Mouse (Mus musculus) cerebellum, adult 9-11 months (tissue): ENCODE results near the gene Morn1.

Source experiments
- DNase-seq: peaks from one replicate; pipeline ENCODE4 v3.0.0; 2022

Gene Morn1

GRCm38 (mm10) chr4:155086108-155087024 lies at the start of gene Morn1, which contains the start of gene Rer1:
TSS of gene Morn1 (plus strand) at chr4:155086577.
TSS of gene Rer1 (minus strand) at chr4:155086382.
- DNase-seq = peak; percentile 100

- no peak for DNase-seq
Measured at GRCm38 (mm10) chr4:155040197-155040596, 46.2 kb upstream of the Morn1 start.

GRCm38 (mm10) chr4:155040696-155041095 lies 45.7 kb upstream of the Morn1 start:
- peak; percentile 74 for DNase-seq

GRCm38 (mm10) chr4:155042606-155043288 lies 43.6 kb upstream of the Morn1 start:
- DNase-seq = no peak

GRCm38 (mm10) chr4:155043289-155043625 lies 43.1 kb upstream of the Morn1 start:
- DNase-seq = peak; percentile 69

- no peak for DNase-seq
Measured at GRCm38 (mm10) chr4:155046636-155047035, 39.7 kb upstream of the Morn1 start.

- DNase-seq = no peak
Measured at GRCm38 (mm10) chr4:155050116-155050515, 36.3 kb upstream of the Morn1 start.

GRCm38 (mm10) chr4:155056724-155057123 lies 29.7 kb upstream of the Morn1 start, which contains the start of gene Plch2:
TSS of gene Plch2 (minus strand) at chr4:155056784.
- no peak for DNase-seq

GRCm38 (mm10) chr4:155058325-155058724 lies 28.1 kb upstream of the Morn1 start:
- DNase-seq = no peak

GRCm38 (mm10) chr4:155063895-155064294 lies 22.5 kb upstream of the Morn1 start:
- DNase-seq = no peak

GRCm38 (mm10) chr4:155064474-155064873 lies 21.9 kb upstream of the Morn1 start:
- no peak for DNase-seq

GRCm38 (mm10) chr4:155065970-155066833 lies 20.2 kb upstream of the Morn1 start:
- peak; percentile 90 for DNase-seq

- peak; percentile 97 for DNase-seq
Measured at GRCm38 (mm10) chr4:155066834-155067522, 19.4 kb upstream of the Morn1 start, which contains the start of gene Pex10. TSS of gene Pex10 (plus strand) at chr4:155067016.

GRCm38 (mm10) chr4:155068357-155068972 lies 17.9 kb upstream of the Morn1 start:
- peak; percentile 68 for DNase-seq

GRCm38 (mm10) chr4:155069191-155069590 lies 17.2 kb upstream of the Morn1 start:
- peak; percentile 78 for DNase-seq

GRCm38 (mm10) chr4:155070199-155070598 lies 16.2 kb upstream of the Morn1 start:
- DNase-seq = no peak

- DNase-seq = no peak
Measured at GRCm38 (mm10) chr4:155070921-155071320, 15.5 kb upstream of the Morn1 start.

- DNase-seq = peak; percentile 52
Measured at GRCm38 (mm10) chr4:155074418-155074817, 12.0 kb upstream of the Morn1 start.

GRCm38 (mm10) chr4:155075137-155075536 lies 11.2 kb upstream of the Morn1 start:
- DNase-seq = no peak

- DNase-seq = no peak
Measured at GRCm38 (mm10) chr4:155075813-155076212, 10.6 kb upstream of the Morn1 start.

GRCm38 (mm10) chr4:155076677-155077076 lies 9.7 kb upstream of the Morn1 start:
- no peak for DNase-seq

GRCm38 (mm10) chr4:155078808-155079207 lies 7.6 kb upstream of the Morn1 start:
- DNase-seq = peak; percentile 58
